Mouse (Mus musculus) stomach, postnatal 0 days (tissue): Measurements from ENCODE around the gene B4galnt2.

Source experiments
- CTCF ChIP-seq: IDR thresholded peaks from 2 replicates; pipeline ENCODE4 v1.5.1; 2016; ENCODE audit warnings: antibody characterized with exemption, low read depth, mild to moderate bottlenecking, moderate library complexity
- EP300 ChIP-seq: optimal IDR thresholded peaks from 2 replicates; pipeline ENCODE3; 2016; ENCODE audit warnings: antibody characterized with exemption

DNA sequence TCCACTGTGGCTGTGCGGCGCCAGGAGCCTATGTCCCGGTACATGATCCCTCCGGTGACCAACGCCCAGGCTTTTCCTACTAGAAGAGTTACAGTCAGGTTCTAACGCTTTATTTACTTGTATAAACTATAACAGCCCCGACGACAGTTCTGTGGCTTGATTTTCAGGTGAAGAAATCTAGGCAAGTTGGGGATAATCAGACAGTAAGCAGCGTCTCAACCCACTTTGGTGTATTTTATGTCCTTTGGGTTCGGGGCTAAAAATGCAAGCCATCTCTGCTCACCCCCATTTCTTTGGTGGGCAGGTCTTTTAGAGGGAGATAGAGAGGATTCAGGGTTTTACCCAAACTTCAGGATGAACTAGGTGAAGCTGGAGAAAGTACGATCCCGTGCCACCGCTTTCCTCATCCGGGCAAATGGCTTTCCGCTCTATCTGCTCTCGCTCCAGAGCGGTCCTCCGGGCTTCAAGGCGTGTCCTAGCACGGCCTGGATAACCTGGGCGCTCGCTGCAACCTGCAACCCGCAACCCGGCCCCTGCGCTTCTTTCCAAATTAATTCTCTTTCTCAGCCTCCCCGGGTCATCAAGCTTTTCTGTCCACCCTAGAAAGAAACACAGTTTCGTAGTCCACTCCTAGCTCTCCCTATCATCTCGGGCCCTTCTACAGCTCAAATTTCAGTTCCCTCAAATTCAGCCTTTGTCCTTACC is 467 bp upstream of the B4galnt2 start:
- TF ChIP-seq CTCF: no peak
- TF ChIP-seq EP300: no peak
